Mouse (Mus musculus) 3T3-L1 (cell line): ENCODE measurements around the gene Ccdc63.
"Not testable (repeated sequence)": the region's sequence is repeated elsewhere in the genome, so short reads cannot be mapped to it uniquely, and the experiment has no call there.

Experiments used
- DNase-seq: peaks from one replicate; pipeline ENCODE4 v3.0.0-alpha.2; 2015; ENCODE audit warnings: low read depth, low spot score

The Ccdc63 gene

GRCm38 (mm10) chr5:122149259-122149658, 8.6 kb upstream of the Ccdc63 start:
- no peak for DNase-seq

- no peak for DNase-seq
Observed at GRCm38 (mm10) chr5:122148107-122148506, 7.5 kb upstream of the Ccdc63 start.

- peak; percentile 31 for DNase-seq
Observed at GRCm38 (mm10) chr5:122146609-122147008, 6.0 kb upstream of the Ccdc63 start.

DNA sequence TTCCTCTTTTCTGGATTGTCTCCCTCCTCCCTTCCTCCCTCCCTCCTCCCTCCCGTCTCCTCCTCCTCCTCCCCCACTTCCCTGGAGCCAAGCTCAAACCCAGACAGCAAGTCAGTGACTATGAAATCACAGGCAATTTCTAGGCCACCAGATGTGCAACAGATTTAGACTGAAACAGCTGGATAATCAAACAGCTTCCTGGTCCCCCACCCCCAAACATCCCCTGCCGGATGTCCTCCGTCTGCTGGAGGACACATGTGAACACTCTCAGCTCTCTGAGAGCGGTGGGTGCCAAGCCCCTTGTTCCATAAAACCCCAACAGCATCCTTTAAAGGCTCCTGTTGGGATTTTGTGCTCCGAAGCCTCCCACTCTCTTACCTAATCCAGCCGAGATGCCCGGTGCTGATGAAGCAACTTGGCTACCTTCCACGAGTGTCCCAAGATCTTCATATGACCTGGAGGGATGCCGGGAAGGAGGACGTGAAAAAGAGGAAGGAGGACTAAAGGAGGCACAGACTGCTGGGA, 5.5 kb upstream of the Ccdc63 start:
- DNase-seq, result peak; percentile 88

- DNase-seq, result peak; percentile 82
Observed at GRCm38 (mm10) chr5:122145381-122146055, 4.9 kb upstream of the Ccdc63 start.

DNA sequence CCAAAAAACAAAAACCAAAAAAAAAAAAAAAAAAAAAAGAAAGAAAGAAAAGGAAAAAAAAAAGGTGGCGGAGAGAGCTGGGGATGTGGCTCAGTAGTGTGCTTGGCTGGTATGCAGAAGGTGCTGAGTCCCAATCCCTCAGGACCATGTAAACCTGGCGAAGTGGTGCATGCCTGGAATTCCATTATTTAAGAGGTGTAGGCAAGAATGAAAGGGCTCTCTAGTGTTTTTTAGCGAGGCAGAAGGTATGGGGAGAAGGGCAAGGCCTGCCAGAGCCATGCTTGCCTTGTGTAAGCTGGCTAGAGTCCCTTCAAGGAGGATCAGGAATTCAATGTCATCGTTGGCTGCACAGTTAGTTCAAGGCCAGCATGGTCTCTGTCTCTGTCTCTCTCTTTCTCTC, 4.2 kb upstream of the Ccdc63 start:
- DNase-seq, result no peak

GRCm38 (mm10) chr5:122143543-122143942, 2.9 kb upstream of the Ccdc63 start:
- DNase-seq, result no peak

- DNase-seq, result peak; percentile 76
Observed at GRCm38 (mm10) chr5:122142230-122142992, 1.8 kb upstream of the Ccdc63 start.

DNA sequence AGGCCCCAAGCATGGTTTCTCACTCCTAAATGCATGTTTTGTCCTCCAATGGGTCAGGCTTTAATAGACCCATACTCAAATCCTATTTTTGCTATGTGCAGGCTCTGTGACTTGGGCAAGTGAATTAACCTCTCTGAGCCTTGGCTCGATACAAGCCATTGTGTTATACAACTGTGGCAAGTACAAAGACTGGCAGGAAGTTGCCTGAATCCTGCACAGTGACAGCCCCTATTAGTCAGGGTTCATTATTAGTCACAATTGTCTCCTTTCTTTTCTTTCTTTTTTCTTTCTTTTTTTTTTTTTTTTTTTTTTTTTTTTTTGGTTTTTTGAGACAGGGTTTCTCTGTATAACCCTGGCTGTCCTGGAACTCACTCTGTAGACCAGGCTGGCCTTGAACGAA, 852 bp downstream of the Ccdc63 start:
- not testable (repeated sequence) for DNase-seq

GRCm38 (mm10) chr5:122138856-122139255, 1.8 kb downstream of the Ccdc63 start:
- DNase-seq, result no peak

DNA sequence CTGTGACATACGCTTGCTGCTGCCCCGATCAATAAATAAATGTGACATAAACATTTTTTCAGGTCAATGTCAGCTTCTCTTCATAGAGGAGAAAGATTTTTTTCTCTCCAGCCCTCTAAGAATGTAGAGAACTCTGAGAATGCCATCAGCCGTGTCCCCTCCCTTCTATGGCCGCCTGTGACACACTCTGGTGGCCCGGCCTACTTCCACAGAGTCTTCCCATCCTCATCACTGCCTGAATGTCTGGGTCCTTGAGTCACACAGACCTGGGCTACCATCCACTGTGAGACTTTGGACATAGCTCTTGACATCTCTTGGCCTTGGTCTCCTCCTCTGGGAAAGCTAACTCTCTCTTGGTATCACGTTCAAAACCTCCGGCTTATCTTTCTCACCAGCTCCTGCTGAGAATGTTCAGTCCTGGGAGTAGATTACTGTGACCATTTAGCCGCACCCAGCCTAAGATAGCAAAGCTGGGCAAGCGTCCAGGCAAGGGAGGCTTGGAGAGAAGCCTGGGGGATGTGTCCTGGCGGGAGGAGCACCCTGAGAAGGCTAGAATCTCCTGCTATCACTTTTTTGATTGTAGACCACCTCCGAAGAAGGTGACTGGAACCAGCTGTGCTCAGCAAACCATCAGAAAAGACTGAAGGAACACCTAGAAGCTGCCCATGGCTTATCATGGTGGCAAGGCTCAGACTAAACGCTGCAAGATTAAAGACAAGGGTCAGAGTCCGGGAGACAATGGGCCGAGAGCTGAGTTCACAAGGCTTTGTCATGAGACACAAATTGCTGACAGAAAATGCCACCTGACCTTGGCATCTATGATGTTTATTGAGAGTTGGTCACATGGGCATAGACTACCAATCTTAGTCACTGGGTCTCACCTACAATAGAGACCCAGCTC, 3.9 kb downstream of the Ccdc63 start:
- DNase-seq, result peak; percentile 20

- DNase-seq, result no peak
Observed at GRCm38 (mm10) chr5:122135290-122135882, 5.2 kb downstream of the Ccdc63 start.

DNA sequence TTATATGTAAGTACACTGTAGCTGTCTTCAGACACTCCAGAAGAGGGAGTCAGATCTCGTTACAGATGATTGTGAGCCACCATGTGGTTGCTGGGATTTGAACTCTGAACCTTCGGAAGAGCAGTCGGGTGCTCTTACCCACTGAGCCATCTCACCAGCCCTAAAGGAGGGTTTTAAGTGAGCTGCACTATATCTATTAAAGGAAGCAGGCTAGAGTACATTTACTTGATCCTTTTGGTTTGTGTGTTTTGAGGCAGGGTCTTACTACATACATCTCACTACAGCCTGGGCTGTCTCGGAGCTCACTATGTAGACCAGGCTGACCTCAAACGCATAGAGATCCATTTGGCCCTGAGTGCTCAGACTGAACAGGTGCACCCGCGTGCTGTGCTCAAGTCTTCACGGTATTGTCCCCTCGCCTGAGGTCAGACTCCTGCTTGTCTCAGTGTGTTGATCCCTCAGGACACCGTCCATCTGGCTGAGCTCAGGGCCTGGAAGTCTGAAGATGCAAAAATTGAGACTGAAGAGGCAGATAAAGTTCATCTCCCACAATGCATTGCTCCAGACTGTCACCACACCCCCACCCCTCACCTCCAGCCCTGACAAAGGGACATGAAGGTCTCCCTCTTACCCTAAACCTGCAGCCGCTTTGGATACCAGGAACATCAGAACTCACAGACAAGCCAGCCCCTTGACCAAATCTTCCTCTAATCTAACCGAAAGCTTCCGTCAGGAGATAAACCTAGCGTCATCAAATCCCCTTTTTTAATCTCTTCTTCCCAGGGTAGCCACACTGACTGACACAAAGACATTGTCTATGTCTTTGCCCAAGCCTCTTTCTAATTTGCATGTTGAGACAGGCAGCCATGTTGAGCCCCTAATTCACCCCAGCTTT, 6.0 kb downstream of the Ccdc63 start:
- DNase-seq, result no peak

GRCm38 (mm10) chr5:122133050-122133389, 7.6 kb downstream of the Ccdc63 start:
- no peak for DNase-seq

DNA sequence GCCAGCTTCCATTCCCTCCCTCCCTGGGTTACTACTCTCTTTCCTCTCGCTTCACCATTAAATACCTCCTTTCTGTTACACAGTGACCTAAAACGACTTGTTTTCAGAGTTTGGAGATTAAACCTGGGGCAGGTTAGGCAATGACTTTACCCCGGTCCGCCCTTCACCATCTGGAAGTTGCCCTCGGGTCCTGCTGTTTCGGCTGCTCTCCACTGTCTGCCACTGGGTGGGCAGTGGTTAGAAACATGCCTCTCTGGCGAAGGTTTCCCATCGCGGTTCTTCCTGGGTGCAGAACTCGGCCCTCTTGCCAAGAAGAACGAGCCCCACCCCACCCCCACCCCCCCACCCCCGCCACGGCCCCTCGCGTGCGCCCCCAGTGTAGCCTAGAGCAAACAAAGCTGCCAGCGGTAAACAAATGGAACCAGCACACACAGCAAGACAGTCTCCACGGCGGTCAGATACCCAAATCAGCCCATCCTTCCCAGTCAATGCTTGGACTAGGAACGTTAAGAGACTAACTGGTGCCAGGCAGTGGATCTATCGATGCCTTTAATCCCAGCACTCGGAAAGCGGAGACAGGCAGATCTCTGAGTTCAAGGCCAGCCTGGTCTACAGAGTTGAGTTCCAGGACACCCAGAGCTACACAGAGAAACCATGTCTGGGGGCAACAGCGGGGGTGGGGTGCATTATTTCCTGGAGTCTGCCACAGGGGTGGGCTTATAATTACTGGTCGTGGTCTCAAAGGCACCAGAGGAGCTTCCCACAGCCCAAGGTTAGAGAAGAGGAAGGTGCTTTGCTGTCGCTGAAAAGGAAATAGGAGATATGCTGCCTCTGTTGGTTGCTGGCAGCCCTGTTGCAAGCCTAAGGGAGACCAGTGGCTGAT, 8.2 kb downstream of the Ccdc63 start:
- no peak for DNase-seq

GRCm38 (mm10) chr5:122131076-122132051, 9.3 kb downstream of the Ccdc63 start:
- DNase-seq, result peak; percentile 75

DNA sequence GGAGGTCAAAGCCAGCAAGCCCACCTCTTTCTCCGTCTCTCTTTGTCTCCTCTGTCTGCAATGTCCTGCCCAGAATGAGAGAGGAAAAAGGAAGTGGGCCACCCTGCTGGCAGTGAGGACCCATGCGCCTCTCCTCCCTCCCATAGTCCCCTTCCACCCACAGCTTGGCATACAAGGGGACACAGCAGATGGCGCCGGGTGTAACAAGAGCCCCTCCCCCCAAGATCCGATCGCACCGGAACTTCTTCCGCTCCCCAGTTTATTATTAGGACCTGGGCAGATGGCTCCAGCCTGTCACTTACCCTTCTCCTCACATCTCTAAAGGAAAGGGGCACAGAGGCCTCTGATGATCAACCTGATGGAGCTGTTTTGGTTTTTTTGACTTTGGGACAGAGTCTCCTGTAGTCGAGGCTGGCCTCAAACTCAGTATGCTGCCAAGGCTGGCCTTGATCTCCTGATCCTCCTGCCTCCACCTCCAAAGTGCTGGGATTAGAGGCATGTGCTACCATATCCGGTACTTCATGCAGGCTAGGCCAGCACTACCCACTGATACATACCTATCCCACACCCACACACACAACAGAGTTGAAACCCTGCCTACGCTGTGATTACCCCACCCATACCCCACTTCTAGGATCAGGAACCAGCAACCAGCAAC, 10.2 kb downstream of the Ccdc63 start:
- no peak for DNase-seq
